Mouse (Mus musculus): ENCODE data around the gene Ms4a6d.
"Not testable (repeated sequence)": the region's sequence is repeated elsewhere in the genome, so short reads cannot be mapped to it uniquely, and the experiment has no call there.

The Ms4a6d gene

DNA sequence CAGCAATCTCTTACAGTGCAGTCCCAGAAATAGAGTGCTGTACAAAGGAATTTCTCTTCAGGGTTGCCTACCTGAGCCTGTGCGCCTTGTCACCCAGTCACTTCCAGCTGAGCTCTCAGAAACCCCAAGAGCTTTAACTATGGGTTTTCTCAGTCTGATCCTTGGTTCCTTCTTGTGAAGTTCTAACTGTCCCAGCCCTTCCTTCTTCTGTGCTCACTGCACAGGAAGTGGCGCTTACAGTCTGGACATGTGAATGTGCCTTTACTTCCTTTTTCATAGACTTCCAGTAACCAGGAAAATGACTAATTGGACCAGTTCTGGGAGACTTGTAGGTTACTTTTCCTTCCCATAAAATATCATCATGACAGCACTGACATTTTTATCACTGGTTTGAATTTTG is at the start of gene Ms4a6d:
TSS of gene Ms4a6d (minus strand) at position 247 of the 400 bp plus-strand sequence.
- no peak for DNase-seq (ENCODE audit: low spot score in 2 of 2)

- DNase-seq (ENCODE audit: low spot score in 2 of 2): no peak
These were observed 44.9 kb upstream of the Ms4a6d start for GRCm38 (mm10) chr19:11649564-11649963.

GRCm38 (mm10) chr19:11646166-11646565 is 41.5 kb upstream of the Ms4a6d start:
- DNase-seq (ENCODE audit: low spot score in 2 of 2): no peak

- no peak for DNase-seq (ENCODE audit: low spot score in 2 of 2)
These were observed 36.1 kb upstream of the Ms4a6d start, which contains the start of gene Ms4a3 for GRCm38 (mm10) chr19:11640732-11641131. TSS of gene Ms4a3 (minus strand) at chr19:11640851.

GRCm38 (mm10) chr19:11639038-11639437 is 34.4 kb upstream of the Ms4a6d start:
- DNase-seq (ENCODE audit: low spot score in 2 of 2): no peak

DNA sequence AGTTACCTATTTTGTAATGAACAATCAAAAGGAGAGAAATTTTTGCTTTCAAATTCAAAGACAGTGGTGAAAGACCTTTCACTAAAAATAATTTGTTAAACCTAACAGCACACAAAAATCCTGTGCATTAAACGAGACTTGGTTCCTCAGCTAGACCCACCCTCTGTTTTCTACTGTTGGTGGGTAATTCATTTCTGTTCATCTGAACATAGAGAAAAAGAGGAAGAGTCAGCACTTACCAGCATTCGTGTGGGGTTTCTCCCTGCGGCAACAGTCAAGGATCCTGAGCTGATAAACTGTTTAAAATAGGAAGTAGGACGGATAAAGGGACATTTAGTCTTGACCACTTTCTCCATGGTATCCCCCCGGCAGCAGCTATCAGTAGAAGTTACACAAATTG is 30.9 kb upstream of the Ms4a6d start:
- DNase-seq (ENCODE audit: low spot score in 2 of 2): no peak

GRCm38 (mm10) chr19:11634330-11634729 is 29.7 kb upstream of the Ms4a6d start:
- DNase-seq (ENCODE audit: low spot score in 2 of 2): no peak

DNA sequence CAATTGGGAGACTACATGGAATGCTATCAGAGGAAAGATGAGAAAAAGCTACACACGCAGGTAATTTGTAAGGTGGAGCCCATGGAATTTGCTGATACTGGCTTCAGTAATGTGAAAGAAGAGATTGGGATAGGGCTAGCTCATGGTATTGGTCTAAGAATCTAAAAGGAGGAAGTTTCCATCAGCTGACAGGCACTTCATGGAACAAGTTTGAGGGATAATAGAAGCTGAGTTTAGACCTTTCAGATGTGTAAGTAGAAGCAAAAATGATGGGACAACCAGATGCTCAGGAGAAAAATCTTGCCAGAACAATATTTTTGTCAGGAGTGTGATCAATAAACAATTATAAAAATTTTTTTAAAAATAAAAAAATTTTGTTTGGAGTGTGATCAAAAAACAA is 29.1 kb upstream of the Ms4a6d start:
- DNase-seq (ENCODE audit: low spot score in 2 of 2): no peak

GRCm38 (mm10) chr19:11625231-11625630 is 20.6 kb upstream of the Ms4a6d start:
- no peak for DNase-seq (ENCODE audit: low spot score in 2 of 2)

DNA sequence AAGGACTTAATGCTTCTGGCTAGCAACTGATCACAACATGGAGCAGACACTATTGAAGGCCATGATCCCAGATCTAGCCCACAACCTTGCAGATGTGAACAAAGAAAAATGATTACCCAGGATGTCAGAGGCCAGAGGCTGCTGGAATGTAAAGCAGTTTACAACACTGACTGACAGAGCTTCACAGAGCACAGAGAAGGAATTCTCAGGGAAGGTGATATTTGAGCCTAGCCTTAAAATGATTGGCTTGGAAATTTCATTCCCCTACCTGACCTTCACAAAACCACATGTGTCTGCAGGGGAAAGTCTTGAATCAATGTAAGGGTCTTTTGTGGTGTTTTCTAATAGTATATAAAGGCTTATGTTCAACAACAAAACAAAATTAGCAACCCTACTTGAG is 20.2 kb upstream of the Ms4a6d start:
- no peak for DNase-seq (ENCODE audit: low spot score in 2 of 2)

DNA sequence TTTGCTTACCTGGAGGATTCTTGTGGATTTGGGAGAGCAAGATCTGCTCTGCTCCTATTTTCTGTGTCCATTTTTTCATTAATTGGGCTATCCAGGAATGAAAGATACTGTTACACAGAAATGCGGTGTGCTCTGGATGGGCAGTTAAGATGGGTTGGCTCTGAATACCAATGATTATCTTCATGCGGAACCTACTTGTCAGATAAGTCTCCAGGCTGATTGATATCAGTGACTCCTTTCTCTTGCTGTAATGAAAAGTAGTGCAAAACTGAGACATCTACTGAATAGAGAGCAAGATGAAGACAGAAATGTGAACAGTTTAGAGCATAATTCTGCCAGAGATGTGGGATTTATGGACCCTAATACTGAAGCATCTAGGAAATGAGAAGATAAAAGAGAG is 18.9 kb upstream of the Ms4a6d start, which contains the start of gene Ms4a2:
TSS of gene Ms4a2 (minus strand) at position 169 of the 400 bp plus-strand sequence.
- no peak for DNase-seq (ENCODE audit: low spot score in 2 of 2)

DNA sequence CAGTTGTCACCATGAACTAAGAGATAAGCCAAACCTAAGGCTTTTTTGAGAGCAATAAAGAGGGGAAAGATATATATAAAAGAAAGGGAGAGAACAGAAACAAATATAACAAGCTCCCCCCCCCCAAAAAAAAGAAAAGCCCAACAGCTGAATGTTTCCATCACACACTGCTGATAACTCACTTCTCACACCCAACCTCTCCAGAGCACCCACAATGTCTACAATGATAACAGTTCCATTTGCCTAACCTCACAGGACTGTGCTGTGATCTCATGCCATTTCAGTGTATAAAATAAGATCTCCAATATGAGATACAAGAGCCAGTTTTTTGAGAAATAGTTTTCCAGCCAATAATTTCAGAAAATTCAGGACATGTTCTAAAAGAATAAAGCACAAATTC is 13.3 kb upstream of the Ms4a6d start:
- no peak for DNase-seq (ENCODE audit: low spot score in 2 of 2)

- no peak for DNase-seq (ENCODE audit: low spot score in 2 of 2)
These were observed 10.2 kb upstream of the Ms4a6d start for GRCm38 (mm10) chr19:11614805-11615204.

DNA sequence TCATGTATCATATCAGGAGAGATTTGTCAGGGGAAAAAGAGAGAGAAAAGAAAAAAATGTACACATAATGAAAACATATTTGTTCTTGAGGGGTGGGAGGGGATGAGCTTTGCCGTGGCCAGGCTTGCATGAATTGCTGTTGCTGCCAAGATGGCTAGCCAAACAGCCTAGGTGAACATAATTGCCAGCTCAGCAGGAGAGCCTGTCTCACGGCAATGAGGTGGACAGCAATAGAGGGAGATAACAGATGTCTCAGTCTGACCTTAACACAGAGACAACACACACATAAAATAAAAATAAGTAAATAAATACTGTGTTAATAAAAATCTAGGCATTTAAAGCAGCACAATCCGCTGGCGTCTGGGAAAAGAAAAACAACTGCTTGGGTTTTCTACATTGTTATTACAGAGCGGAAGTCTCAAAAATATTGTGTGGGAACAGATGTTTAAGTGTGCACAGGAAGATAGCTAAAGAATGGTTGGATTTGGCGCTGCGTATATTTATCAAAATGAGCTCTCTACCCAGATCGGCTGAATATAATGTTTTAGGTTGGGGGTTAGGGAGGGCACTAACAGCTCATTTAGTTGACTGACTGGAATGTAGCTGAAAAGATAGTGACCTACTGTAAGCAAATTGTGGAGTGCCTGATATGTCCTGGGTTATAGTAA is 9.3 kb upstream of the Ms4a6d start:
- no peak for DNase-seq (ENCODE audit: low spot score in 2 of 2)

DNA sequence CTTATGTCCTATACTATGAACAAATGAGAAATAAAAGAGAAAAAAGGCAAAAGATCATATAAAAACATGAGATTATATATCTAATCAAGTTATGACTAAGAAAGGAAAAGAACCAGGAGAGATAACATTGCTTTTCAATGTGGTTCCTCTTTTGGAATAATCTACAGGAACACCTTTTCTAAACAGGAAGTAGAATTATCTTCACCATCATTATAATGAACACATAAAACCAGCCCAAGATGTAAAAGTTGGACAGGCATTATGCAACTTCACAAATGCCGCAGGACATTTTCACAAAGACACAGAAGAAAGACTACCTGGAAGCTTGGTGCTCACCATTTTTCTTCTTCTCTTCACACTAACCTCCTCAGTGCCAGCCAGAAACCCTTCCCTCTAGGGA is 8.4 kb upstream of the Ms4a6d start:
- DNase-seq (ENCODE audit: low spot score in 2 of 2): no peak

- no peak for DNase-seq (ENCODE audit: low spot score in 2 of 2)
These were observed 7.6 kb upstream of the Ms4a6d start for GRCm38 (mm10) chr19:11612293-11612692.

DNA sequence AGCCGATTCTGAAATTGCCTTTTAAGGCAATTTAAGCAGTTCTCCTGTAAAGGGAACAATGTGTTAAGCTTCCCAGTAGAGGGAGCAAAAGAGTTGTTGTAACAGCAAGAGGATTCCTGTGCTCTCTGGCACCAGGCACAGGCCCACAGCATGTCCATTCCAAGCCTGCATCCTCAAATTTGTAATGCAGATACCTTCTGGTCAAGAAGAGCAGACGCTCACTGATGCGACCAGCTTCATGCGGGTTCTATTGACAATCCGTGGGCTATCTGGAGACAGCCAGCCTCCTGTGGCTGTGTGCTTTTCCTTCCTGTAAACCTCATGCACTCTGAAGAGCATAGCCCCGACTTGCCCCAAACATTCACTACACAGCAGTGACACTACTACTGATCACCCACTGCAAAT is 6.9 kb upstream of the Ms4a6d start:
- DNase-seq (ENCODE audit: low spot score in 2 of 2): no peak

DNA sequence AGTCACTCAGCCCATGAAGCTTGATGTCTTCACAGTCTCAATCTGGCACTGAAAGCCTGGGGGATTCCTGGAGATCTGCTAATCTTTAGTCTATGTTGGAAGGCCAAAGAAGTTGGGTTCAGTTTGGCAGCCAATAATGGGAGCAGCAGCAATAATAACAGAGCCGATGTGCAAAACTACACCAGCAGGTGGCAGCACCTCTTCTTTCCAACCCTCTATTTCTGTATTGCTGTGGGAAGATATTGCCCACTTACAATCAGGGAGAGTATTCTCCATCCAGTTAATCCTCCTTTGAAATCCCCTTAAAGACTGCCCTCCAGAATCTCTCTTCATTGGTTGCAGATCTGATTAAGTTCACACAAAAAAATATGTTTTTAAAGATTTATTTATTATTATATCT is 3.5 kb upstream of the Ms4a6d start:
- DNase-seq (ENCODE audit: low spot score in 2 of 2): peak; percentile 38 to 76

DNA sequence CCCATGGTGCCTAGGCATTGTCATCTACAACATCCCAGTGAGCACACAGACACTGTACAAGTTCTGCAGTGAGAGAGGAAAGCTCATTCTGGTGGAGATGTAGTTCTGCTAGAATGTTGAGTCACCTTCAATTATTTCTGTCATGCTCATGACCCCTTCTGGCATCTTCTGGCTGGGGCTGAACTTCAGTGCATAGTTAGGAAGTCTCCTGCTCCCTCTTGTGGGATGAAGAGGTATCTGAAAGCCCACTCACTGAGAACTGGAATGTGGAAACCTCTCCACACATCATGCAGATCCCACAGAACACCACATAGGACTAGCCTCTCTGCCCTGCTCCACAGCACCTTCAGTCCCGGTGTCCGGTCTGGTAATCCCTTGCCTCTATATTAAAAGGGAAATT is 2.6 kb downstream of the Ms4a6d start:
- peak in 1 of 2 experiments; percentile 41 for DNase-seq (ENCODE audit: low spot score in 2 of 2)

- DNase-seq (ENCODE audit: low spot score in 2 of 2): no peak
These were observed 3.3 kb downstream of the Ms4a6d start for GRCm38 (mm10) chr19:11601349-11601748.

DNA sequence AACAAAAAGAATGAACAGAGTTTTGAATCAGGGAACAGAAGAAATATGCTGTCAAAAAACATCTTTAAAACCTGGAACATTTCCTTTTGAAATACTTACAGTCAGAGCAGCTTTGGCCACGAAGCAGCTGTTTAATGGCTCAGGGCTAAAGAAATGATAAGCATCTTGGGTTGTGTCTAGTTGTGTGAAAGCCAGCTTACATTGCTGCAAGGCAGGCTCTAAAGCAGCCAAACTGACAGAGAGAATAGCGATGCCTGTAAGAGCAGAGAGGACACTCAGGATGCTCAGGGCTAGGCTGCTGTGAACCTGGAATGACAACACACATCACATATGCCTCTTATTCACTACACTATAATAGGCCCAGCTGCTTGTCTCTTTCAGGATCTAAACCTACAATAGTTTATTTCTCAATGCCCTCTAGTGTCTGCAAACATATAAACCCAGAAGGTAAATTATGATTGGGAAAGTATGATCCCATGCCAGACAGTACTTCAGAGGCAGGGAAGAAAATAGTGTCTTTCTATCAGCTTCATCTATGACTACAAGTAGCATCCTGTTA is 14.7 kb downstream of the Ms4a6d start:
- DNase-seq (ENCODE audit: low spot score in 2 of 2): no peak

DNA sequence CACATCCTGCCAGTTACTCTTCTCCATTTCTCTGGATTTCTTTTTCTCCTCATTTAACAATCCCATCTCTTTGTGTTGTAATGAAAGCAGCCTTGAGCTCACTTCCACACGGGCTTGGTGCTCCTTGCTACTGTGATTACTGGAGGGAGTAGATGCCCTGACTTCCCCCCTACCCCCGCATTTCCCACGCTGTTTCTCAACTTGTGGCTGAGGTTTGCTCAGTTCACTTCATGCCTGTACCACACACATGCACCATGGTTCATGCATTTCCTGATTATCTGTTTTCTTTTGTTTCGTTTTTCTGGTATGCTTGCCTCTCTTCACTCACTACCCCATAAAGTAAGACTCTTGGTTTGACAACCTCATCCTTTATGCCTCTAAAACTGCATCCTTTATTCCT is 15.4 kb downstream of the Ms4a6d start:
- DNase-seq (ENCODE audit: low spot score in 2 of 2): no peak

- no peak for DNase-seq (ENCODE audit: low spot score in 2 of 2)
These were observed 29.7 kb downstream of the Ms4a6d start for GRCm38 (mm10) chr19:11574965-11575364.

DNA sequence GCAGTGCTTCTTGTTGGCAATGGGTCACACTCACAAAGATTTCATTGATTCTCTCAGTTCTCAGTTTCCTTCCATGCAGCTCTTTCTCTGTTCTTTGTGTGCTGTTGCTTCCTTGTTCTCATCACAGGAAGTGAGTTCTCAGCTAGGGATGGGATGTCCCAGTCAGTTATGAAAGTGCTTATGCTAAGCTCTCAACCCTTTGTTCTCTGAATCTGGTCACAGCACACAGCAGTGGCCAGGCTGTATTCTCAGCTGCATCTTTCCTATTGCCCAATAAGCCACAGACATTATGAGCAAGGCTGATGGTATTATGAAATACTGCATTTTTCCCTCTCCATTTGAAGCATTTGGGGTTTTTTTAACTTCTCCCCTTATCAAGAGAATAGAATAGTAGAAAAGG is 45.1 kb downstream of the Ms4a6d start:
- not testable (repeated sequence) for DNase-seq (ENCODE audit: low spot score in 2 of 2)
